Mouse (Mus musculus): Measurements from ENCODE around the gene Pdpr.
"Not testable (repeated sequence)": the region's sequence is repeated elsewhere in the genome, so short reads cannot be mapped to it uniquely, and the experiment has no call there.

Pdpr gene

DNA sequence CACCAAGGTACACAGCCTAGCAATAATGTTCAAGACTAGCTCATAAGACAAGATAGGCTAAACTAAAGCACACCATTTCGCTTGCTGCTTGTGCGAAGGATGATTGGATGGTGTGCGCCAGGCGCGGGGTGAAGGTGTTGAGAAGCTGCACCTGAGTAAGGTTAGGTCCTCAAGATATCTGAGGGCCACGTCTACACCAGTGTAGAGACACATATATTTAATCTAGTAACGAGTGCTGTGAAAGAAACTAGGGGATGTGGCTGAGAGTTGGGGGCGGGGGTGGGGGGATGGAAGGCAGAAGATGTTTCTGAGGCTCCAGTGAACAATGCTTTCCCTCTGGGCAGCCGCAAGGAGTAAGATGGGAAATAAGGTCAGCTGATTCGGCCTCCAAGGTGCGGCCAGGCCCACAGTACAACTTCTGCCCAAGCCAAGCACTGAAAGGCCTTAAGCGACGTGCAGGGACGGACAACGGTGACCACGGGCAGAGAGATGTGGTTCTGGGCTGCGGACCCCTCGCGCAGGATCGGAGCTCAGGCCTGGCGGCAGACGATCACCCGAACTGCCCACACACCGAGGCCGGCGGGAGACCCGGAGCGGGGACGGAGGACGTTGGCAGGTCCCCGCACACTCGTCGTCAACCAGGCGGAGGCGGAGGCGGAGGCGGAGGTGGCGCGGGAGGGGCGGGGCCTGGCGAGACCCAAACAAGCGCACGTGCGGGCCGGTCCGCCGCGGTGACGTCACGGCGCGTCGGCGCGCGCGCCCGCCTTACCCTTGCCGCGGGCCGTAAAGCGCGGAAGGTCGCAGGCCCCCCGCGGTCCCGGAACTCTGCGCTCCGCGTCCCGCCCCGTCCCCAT is at the start of gene Pdpr:
Pdpr (plus strand) TSS at position 766 of the 854 bp plus-strand sequence.
- in situ Hi-C loops (cut with MboI, MseI), result loop anchor here in 1 of 2 experiments (5.0 kb wide), 1 partner anchor 37 kb away; the partner anchor contains the start of gene Exosc6

DNA sequence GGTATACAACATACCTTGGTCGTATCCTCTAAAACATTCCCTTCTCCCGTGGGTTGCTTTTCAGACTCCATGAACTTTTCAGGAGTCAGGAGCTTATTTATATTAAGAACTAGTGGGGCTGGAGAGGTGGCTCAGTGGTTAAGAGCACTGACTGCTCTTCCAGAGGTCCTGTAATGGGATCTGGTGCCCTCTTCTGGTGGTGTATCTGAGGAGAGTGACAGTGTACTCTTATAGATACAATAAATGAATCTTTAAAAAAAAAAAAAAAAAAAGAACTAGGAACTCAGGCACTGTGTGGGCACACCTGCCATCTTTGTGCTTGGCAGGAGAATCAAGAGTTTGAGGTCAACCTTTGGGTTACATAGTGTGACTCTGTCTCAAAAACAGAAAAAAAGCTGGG is 45.7 kb upstream of the Pdpr start:
- in situ Hi-C loops (cut with MboI, MseI), result loop anchor here (5.0 to 10.0 kb wide), 4 partner anchors 211 to 239 kb away; no protein-coding TSS in a partner anchor

DNA sequence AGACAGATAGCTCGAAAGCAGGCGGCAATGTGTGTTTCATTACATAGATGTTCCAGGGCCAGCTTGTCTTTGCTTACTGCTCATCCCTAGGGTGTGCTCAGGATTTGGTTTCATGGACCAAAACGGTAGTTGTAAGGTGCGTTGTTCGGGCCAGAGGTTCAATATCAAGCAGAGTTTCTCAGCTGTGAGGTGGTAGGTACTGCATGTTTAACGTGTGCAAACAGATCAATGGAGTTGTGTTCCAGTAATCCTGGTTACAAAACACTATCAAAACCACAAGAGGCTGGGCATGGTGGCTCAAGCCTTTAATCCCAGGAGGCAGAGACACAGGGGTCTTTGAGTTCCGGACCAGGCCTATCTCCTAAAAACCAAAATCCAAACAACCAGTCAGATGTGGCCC is 45.3 kb upstream of the Pdpr start:
- in situ Hi-C loops (cut with MboI, MseI), result loop anchor here (5.0 to 10.0 kb wide), 4 partner anchors 212 to 238 kb away; no protein-coding TSS in a partner anchor

DNA sequence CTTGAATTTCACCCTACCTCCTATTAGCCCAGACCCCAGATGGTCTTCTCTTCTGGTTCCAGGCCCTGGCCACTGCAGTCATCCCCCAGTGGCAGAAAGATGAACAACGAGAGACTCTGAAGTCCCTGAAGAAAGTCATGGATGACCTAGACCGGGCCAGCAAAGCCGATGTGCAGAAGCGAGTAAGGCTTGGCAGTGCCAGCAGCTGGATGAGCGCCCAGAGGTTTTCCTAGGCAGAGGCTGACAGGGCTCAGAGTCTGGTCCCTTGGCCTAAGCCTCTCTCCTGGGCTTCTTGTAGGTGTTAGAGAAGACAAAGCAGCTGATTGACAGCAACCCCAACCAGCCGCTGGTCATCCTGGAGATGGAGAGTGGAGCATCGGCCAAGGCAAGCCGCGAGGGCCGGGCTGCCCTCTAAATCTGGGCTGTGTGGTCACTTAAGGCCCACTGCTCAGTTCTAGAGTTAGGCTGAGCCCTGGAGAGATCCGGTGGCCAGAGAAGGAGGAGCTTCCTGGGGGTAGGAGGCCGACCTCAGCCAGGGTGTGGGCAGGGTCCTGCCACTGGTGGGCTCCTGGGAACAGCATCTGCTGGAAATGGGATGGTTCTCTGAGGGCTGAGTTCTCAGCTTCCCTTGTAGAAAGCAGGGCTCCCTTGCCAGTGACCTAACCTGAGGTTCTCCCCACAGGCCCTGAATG is 40.5 kb upstream of the Pdpr start:
- in situ Hi-C loops (cut with MboI, MseI), result no loop called here

DNA sequence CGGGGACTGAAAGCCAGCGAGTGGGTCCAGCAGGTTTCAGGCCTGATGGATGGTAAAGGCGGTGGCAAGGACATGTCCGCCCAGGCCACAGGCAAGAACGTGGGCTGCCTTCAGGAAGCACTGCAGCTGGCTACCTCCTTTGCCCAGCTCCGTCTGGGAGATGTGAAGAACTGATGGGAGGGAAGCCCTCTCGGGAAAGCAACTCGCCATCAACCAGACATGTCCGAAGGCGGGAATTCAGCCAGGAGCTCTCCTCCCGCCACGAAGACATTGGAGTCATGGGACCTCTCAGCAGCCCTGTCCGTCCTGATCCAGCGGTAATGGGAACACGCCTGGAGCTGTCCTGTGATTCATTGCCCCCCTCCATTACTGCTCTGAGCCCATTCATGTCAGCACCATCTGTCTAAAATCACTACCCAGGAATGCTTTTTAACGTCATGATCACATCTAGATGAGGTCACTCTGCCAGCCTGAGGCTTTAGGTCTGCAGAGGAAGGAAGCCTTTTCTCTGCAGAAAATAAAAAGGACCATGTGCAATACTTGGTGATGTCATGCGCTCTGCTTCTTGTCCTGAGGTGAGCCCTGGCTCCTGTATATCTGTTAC is 39.3 kb upstream of the Pdpr start:
- in situ Hi-C loops (cut with MboI, MseI), result loop anchor here in 1 of 2 experiments (5.0 kb wide), 1 partner anchor 37 kb away; the partner anchor contains the start of genes Clec18a and Pdpr

DNA sequence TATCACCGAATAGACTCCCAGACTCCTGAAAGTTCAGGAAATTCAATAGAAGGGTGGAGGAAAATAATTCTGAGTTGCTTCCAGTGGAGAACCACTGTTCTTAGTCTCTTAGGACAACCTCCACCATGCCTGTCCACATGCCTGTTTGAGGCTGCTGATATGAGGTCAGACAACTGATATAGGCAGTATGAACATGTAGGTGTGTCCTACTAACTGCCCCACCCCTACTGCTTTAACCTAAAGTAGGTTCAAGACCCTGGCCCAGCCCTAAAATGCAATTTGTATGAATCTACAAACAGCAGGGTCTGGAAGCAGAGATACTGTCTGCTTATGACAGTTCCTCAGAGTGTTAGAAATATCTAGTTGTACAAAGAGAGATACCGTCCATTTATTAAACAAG is 38.8 kb upstream of the Pdpr start:
- in situ Hi-C loops (cut with MboI, MseI), result loop anchor here in 1 of 2 experiments (5.0 kb wide), 1 partner anchor 37 kb away; the partner anchor contains the start of genes Clec18a and Pdpr

DNA sequence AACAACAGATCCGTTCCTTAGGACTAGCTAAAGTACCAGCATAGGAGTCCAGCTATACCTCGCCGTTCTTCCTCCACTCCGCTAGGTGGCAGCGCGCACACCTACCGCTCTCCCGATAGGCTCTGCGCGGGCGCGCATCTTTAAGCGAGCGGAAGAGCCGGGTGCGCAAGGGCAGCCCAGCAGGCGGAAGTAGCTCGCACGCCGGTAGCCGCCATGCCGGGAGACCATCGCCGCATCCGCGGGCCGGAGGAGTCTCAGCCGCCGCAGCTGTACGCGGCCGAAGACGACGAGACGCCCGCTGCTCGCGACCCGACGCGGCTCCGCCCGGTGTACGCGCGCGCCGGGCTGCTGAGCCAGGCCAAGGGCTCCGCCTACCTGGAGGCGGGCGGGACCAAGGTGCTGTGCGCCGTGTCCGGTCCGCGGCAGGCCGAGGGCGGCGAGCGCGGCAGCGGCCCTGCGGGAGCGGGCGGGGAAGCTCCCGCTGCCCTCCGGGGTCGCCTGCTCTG is 38.2 kb upstream of the Pdpr start, which contains the start of gene Exosc6:
Exosc6 (plus strand) TSS at position 182 of the 506 bp plus-strand sequence.
- in situ Hi-C loops (cut with MboI, MseI), result loop anchor here in 1 of 2 experiments (5.0 kb wide), 1 partner anchor 36 kb away; the partner anchor contains the start of genes Clec18a and Pdpr

DNA sequence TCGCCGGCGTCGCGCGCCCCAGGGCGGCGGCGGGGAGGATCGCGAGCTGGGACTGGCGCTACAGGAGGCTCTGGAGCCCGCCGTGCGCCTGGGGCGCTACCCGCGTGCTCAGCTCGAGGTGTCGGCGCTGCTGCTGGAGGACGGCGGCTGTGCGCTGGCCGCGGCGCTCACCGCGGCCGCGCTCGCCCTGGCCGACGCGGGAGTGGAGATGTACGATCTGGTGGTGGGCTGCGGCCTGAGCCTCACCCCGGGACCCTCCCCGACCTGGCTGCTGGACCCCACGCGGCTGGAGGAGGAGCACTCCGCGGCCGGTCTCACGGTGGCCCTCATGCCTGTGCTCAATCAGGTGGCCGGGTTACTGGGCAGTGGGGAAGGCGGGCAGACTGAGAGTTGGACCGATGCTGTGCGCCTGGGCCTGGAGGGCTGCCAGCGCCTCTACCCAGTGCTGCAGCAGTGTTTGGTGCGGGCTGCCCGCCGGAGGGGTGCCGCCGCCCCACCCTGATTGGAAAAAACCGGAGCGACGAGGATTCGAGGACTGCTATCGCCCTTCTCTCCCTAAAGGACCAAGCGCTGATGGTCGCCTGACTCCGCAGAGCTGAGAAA is 37.6 kb upstream of the Pdpr start:
- in situ Hi-C loops (cut with MboI, MseI), result loop anchor here in 1 of 2 experiments (5.0 kb wide), 1 partner anchor 36 kb away; the partner anchor contains the start of genes Clec18a and Pdpr

DNA sequence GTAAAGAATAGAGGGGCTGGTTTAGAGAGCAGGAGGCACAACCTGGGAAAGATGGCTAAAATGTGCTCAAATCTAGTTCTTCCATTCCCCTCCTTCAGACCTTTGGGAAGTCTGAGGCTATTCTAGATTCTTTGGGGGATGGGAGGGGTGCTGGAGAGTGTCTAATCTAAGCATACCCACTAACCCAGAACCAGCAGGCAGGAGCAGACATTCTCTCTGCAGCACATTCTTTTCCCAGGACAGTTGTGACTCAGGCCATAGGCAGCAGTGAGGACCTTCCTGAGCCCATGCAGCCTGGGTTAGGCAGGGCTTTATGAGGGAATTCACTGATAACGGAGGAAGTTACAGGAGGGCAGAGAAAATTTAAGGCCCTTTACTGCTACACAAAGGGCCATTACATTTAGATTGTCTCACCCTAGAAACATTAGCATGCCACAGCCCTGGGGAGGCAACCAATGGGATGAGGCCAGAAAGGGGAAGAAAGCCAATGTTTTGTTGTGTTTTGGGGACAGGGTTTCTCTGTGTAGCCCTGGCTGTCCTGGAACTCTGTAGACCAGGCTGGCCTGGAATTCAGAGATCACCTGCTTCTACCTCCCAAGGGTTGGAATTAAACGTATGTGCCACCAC is 35.4 kb upstream of the Pdpr start:
- in situ Hi-C loops (cut with MboI, MseI), result loop anchor here in 1 of 2 experiments (5.0 kb wide), 1 partner anchor 33 kb away; the partner anchor contains the start of genes Clec18a and Pdpr

DNA sequence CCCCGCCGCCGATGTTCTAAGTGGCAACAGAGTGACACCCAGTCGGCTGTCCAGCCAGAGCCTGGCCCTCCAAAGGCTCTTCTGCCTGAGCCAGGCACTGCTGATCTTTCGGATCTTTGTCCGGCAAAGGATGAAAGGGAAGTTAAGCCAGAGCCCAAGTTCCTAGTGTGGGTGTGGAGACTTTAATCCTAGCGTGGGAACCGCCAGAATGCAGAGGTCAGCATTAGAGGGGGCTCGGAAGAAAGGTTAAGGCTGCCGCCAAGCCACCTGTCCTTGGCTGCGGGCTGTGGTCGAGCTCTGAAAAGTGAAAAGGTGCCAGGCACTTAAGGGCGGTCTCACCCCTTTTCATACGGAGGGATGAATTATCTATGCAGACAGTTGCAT is 32.8 kb upstream of the Pdpr start:
- in situ Hi-C loops (cut with MboI, MseI), result no loop called here

DNA sequence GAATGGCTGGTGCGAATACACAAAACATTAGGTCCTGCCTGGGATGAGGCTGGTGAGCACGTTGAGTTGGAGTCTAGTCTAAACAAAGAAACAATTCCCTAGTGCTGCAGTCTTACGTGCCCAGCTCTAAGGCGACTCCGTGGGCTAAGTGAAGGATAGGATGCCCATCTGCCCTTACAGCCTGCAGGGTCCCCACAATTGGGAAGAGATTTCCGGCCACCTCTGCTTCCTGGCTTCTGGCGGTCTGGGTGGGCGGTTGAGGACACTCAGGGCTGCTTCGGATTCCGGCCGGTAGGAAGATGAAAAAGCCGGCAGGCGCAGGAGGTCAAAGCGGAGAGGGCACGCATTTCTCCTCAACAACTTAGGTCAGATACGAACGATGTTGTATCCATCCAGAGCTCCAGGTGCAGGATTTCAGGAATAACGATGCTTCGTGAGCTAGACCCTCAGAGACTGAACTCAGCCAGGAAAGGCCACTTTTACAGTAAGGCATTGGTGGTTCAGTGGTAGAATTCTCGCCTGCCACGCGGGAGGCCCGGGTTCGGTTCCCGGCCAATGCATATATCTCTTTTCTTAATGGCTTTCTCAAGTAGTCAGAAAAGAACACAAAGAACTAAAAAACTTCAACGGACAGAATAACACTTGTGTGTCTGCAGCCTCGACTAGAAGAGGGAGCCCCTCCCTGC is 32.2 kb upstream of the Pdpr start:
- in situ Hi-C loops (cut with MboI, MseI), result no loop called here

DNA sequence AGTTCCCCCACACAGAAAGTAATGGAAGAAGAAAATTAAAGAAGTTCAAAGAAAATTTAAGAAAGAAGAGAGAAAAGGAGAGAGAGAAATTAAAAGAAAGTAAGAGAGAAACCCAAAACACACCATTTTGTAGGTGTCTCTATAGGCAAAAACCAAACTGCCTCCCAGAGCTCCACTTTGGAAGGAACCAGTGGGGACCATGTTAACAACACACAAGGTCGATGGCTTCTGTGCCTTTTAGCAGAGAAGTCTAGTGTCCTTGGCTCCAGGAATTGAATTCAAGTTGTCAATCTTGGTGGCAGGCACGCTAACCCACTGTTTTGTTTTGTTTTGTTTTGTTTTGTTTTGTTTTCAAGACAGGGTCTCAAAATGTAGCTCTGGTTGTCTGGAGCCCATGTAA is 31.5 kb upstream of the Pdpr start:
- in situ Hi-C loops (cut with MboI, MseI), result no loop called here

DNA sequence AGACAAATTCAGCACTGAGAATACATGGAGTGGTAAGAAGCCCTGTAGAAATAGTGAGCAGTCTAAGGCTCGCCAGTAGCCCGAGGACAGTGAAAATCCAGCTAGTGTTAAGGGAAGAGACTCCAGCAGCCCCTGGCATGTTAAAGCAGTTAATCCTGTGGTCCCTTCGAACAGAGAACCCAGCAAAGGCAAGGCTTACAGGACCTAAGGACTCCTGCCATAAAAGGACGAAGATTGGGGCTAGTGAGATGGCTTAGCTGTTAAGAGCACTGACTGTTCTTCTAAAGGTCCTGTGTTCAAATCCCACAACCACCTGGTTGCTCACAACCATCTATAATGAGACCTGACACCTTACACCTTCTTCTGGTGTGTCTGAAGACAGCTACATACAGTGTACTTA is 28.1 kb upstream of the Pdpr start:
- in situ Hi-C loops (cut with MboI, MseI), result no loop called here

DNA sequence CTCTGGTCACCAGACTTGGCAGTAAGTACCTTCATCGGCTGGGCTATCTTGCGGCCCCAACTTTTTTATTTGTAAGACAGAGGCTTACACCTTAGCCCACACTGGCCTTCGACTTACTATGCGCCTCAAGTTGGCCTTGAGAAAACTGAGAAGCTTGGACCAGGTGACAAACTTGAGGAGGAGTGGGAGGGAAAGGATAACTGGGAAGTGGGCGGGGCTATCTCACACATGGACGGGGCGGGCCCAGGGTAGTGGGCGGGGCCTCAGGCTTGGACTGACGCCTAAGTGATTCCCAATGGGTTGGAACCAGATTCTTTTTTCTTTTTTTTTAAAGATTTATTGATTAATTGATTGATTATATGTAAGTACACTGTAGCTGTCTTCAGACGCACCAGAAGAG is 27.0 kb upstream of the Pdpr start:
- in situ Hi-C loops (cut with MboI, MseI), result no loop called here

DNA sequence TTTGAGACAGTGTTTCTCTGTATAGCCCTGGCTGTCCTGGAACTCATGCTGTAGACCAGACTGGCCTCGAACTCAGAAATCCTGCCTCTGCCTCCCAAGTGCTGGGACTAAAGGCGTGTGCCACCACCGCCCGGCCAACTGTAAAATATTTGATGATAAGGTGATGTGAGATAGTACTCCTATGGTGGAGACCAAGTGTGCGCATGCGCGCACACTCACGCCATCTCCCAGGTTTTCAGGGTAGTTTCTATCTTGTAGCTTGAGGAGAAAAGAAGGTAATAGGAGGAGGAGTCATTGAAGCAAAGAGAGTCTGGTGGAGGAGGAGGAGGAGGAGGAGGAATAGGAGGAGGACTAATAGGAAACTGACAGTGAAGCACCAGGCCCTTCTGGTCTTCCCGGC is 25.8 kb upstream of the Pdpr start:
- in situ Hi-C loops (cut with MboI, MseI), result not testable (repeated sequence)

DNA sequence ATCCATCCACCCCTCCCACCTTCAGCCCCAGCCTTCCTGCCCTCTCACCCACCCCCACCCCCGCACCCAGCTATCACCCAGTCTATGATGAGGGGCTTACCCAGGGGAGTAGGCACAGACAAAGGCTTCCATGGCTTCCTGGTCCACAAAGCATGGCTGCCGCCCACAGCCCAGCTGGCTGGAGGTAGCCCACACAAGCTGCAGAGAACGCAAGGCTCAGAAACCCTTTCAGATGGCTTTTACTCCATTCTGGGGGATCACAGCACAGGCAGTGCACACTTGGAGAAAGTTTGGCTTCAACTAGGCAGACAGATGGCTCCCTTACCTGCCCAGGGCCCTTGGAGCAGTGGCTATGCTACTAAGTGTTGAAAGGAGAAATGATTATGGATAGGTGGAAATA is 18.5 kb upstream of the Pdpr start:
- in situ Hi-C loops (cut with MboI, MseI), result loop anchor here in 1 of 2 experiments (10.0 kb wide), 1 partner anchor 611 kb away; no protein-coding TSS in a partner anchor

DNA sequence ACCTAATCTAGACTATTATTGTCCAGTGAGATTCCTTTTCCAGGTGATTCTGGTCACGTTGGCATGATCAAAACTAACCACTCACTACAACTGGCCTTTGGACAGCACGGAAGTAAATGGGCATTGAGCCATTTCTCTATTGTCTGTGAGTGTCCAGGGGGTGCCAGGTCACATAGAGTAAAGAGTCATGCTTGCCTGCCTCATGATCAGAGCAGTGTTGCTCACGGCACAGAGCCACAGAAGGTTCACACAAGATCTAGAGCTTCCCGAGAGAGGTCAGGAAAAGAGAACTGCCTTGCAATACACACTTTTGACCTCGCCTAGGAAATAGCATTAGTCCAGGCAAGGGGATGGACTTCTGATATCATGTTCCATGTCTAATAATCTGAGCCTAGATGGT is 15.0 kb upstream of the Pdpr start:
- in situ Hi-C loops (cut with MboI, MseI), result loop anchor here in 1 of 2 experiments (10.0 kb wide), 1 partner anchor 615 kb away; no protein-coding TSS in a partner anchor

DNA sequence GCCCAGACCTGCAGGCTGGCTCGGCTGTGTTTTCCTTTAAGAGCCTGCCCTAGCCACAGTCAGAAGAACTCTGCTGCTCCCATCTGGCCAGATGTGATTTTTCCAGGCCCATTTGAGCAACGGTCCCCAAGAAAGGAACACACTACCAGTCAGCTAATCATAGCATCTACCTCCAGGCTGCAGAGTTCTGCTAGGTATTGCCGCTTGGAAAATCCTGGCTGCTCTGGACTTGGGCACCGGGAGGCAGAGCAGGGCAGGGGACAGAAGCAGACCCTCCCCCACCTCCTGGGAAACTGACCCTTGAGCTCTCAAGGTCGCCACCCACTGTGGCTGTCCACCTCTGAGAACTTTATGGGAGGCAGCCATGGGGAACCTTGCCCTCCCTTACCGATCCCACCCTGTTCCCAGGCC is 14.6 kb upstream of the Pdpr start:
- in situ Hi-C loops (cut with MboI, MseI), result loop anchor here in 1 of 2 experiments (5.0 to 10.0 kb wide), 2 partner anchors 67 to 615 kb away; no protein-coding TSS in a partner anchor

DNA sequence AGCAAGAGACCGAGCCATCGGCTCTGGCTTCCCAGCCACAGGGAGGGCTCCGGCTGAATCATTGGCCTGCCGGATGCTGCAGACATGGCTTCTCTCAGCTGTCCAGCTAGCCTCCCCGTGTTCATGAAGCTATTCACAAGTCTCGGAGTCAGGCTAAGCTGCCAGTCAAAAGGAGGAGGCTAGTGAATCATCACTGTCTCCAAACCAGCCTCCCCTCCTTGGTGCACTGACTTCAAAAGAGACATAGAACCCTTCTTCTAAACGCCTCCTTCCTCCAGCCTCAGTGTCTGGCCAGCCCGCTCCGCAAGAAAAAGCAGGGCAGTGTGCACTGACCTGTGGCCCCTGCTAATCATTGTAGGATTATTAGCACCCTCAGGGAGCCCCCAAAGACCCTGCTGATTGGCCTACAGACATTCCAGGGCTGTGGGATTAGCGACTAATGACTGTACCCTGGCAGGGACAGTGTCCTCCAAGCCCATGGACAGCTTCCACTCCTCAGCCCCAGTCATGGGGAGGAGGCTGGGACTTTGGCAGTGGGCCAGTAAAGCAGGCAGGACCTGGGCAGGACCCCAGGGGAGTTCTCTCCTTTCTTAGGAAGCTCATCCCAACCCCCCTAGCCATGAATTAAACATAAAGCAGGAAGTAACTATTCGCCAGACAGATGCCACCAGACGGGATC is 12.7 kb upstream of the Pdpr start:
- in situ Hi-C loops (cut with MboI, MseI), result loop anchor here in 1 of 2 experiments (5.0 kb wide), 1 partner anchor 66 kb away; no protein-coding TSS in a partner anchor

Measured in T-helper 17 cell (primary cell).